Mouse (Mus musculus): ENCODE data around the gene Itsn1. TPM values are rescaled to one million over a fixed set of nuclear protein-coding genes. Genes with fewer than 3 reads are reported as not detected.

Itsn1 gene
- polyA plus RNA-seq, 1 experiment from 2014 or later: 48.3 TPM

DNA sequence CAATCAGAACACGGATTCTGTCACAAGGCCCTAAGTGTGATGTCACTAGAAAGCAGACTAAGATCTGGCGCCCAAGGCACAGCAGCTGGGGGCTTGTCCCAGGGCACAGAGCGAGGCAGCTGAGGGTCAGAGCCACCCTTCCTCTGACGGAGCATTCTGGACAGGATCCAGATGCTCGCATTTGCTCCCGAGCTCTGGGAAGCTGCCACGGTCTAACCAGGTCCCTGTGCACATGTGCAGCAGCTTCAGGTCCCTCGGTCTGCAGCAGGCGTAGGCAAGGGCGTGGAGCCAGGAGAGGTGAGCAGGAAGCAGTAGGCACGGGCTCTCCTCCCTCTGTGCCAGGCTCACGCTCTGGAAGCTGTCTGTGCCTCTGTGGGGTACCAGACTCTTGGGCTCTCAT is 160.8 kb downstream of the Itsn1 start:
- Histone ChIP-seq H3K9ac (no peak overlapping the region), H3K4me1 (replicated peaks) (peaks cover 9% of the 10 kb centered on the region), H3K4me3 (replicated peaks) (no peak overlapping the region), H3K27me3 (peaks cover 28% of the 10 kb centered on the region; the same call in 1 of the 2 replicates), H3K27ac (no peak overlapping the region), H3K4me2 (no peak overlapping the region), H3K9me3 (replicated peaks) (no peaks in the 10 kb centered on the region), H3K36me3 (no peaks in the 10 kb centered on the region)
- no peak for DNase-seq
- WGBS (ENCODE audit: insufficient replicate concordance): 70% methylated on average over 12 of the region's 12 CpGs
- ATAC-seq (ENCODE audit: low read depth): no peak

- Histone ChIP-seq H3K4me3 (replicated peaks) (no peak overlapping the region), H3K4me1 (replicated peaks) (no peaks in the 10 kb centered on the region), H3K27me3 (peaks cover 42% of the 10 kb centered on the region; the same call in 1 of the 2 replicates), H3K9ac (no peak overlapping the region), H3K9me3 (replicated peaks) (no peaks in the 10 kb centered on the region), H3K36me3 (no peaks in the 10 kb centered on the region), H3K27ac (no peak overlapping the region), H3K4me2 (no peak overlapping the region)
- DNase-seq (no peak), ATAC-seq (ENCODE audit: low read depth) (no peak)
- 69% methylated on average over 11 of the region's 11 CpGs for WGBS (ENCODE audit: insufficient replicate concordance)
Measured at GRCm38 (mm10) chr16:91891218-91891617, 162.1 kb downstream of the Itsn1 start.

DNA sequence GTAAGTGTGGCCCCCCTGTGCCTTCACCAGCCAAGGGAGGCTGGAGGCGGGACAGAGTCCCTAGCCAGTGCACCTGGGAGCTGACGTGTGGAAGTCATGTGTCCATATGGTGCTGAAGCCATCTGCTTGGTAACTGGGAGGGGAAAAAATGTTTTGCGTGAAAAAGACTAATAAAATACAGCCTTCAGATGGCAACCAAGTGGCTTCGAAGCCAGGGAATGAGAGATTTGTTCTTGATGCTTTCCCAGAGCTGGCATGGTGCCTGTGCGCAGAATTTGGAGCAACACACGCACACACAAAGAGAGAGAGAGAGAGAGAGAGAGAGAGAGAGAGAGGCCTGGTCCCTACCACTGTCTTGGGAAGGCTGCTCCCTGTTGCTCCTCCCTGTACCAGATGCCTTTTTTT is 167.3 kb downstream of the Itsn1 start:
- no peak for DNase-seq
- H3K36me3 ChIP-seq: no peaks in the 10 kb centered on the region
- H3K9ac ChIP-seq: no peak overlapping the region
- no peak overlapping the region for H3K4me3 ChIP-seq (replicated peaks)
- ATAC-seq (ENCODE audit: low read depth): no peak
- WGBS (ENCODE audit: insufficient replicate concordance): 70% methylated on average over 6 of the region's 6 CpGs
- no peaks in the 10 kb centered on the region for H3K4me1 ChIP-seq (replicated peaks)
- no peak overlapping the region for H3K27ac ChIP-seq
- H3K27me3 ChIP-seq: peaks cover 39% of the 10 kb centered on the region
- no peaks in the 10 kb centered on the region for H3K9me3 ChIP-seq (replicated peaks)
- no peak overlapping the region for H3K4me2 ChIP-seq

GRCm38 (mm10) chr16:91898850-91899848 is 170.1 kb downstream of the Itsn1 start:
- Histone ChIP-seq H3K36me3 (no peaks in the 10 kb centered on the region), H3K27ac (no peak overlapping the region), H3K4me2 (no peak overlapping the region), H3K9ac (no peak overlapping the region), H3K4me1 (replicated peaks) (no peaks in the 10 kb centered on the region), H3K27me3 (peaks cover 30% of the 10 kb centered on the region), H3K9me3 (replicated peaks) (0 out of 2 replicates have a peak, but pooled peaks cover 7% of the 10 kb centered on the region), H3K4me3 (replicated peaks) (no peak overlapping the region)
- DNase-seq (no peak), ATAC-seq (ENCODE audit: low read depth) (no peak)
- WGBS (ENCODE audit: insufficient replicate concordance): 55% methylated on average over 22 of the region's 22 CpGs

DNA sequence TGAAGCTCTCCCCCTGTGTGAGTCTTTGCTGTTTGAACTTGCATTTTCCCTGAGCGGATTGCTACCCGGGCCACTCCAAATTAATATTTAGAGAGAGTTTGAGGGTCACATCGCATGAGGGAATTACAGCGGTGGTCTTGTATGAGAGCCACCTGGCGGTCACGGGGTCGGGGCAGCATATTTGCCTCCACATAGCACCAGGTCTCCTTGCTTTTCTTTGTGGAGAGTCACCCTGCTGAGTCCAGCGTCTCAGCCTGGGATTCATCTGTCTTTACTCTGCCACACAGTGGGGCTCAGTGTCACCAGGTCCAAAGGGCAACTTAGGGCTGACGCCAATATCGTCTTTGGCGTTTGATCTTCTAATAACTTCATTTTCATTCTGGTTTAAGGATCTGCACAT is 171.2 kb downstream of the Itsn1 start:
- H3K27ac ChIP-seq: no peak overlapping the region
- no peaks in the 10 kb centered on the region for H3K4me1 ChIP-seq (replicated peaks)
- H3K36me3 ChIP-seq: no peaks in the 10 kb centered on the region
- ATAC-seq (ENCODE audit: low read depth) (no peak), DNase-seq (no peak)
- H3K4me3 ChIP-seq (replicated peaks): no peak overlapping the region
- H3K9me3 ChIP-seq (replicated peaks): 0 out of 2 replicates have a peak, but pooled peaks cover 7% of the 10 kb centered on the region
- H3K9ac ChIP-seq: no peak overlapping the region
- no peak overlapping the region for H3K4me2 ChIP-seq
- WGBS (ENCODE audit: insufficient replicate concordance): 61% methylated on average over 11 of the region's 11 CpGs
- H3K27me3 ChIP-seq: peaks cover 19% of the 10 kb centered on the region

DNA sequence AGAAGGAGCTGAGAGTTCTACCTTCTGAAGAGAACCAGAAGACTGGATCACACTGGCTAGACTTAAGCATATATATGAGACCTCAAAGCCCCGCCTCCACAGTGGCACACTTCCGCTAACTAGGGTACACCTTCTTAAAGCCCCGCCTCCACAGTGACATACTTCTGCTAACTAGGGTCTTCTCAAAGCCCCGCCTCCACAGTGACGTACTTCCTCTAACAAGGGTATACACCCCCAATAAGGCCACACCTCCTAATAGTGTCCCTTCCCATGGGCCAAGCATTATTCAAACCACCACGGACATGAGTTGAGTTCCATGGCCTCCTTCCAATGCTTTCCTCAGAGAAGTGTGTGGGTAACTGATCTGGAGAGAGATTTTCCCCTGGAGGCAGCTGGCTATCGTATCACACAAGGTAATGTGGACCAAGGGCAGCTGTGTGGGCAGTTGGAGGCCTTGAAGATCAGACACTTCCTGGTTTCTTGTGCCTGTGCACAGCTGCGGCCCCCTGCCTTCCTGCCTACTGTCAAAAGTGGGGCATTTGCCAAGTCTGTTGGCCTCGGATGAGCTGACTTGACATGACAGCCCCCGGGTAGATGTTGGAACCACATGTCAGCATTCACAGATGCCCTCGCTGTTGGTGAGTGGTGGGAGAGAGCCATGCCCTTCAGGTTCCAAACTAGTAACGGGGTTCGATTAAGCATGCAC is 174.9 kb downstream of the Itsn1 start:
- H3K4me2 ChIP-seq: no peak overlapping the region
- H3K36me3 ChIP-seq: no peaks in the 10 kb centered on the region
- no peak overlapping the region for H3K9ac ChIP-seq
- H3K27ac ChIP-seq: no peak overlapping the region
- H3K27me3 ChIP-seq: peaks cover 10% of the 10 kb centered on the region
- H3K4me1 ChIP-seq (replicated peaks): no peaks in the 10 kb centered on the region
- no peak overlapping the region for H3K4me3 ChIP-seq (replicated peaks)
- H3K9me3 ChIP-seq (replicated peaks): peaks cover 7% of the 10 kb centered on the region; the same call in 1 of the 2 replicates
- ATAC-seq (ENCODE audit: low read depth) (no peak), DNase-seq (no peak)
- WGBS (ENCODE audit: insufficient replicate concordance): 81% methylated on average over 13 of the region's 13 CpGs

DNA sequence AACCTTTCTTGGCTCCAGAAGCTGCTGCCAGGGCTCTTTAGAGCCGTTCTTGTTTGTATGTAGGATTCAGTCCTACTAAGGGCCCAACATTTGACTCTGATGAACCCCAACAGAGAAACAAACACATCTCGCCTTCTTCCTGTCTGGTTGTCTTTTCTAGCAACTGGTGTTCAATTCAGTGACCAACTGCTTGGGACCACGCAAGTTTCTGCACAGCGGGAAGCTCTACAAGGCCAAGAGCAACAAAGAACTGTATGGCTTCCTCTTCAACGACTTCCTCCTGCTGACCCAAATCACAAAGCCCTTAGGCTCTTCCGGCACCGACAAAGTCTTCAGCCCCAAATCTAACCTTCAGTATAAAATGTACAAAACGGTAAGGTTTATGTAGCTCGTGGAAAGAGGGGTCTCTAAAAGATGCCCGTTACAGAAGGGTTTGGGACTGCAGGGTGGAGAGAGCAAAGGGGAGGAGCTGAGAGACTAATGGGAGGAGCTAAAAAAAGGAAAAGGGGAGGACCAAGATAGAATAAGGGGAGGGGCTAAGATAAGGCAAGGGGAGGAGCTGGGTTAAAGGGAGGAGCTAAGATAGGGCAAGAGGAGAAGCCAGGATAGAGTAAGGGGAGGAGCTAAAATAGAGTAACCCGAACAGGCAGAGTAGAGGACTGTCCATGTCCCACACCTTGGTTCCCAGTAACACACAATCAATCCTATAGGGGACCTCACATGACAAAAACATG is 176.2 kb downstream of the Itsn1 start:
- Histone ChIP-seq H3K4me3 (replicated peaks) (no peak overlapping the region), H3K36me3 (no peaks in the 10 kb centered on the region), H3K27me3 (0 out of 2 replicates have a peak, but pooled peaks cover 10% of the 10 kb centered on the region), H3K4me1 (replicated peaks) (no peaks in the 10 kb centered on the region), H3K4me2 (no peak overlapping the region), H3K9me3 (replicated peaks) (peaks cover 7% of the 10 kb centered on the region; the same call in 1 of the 2 replicates), H3K27ac (no peak overlapping the region), H3K9ac (no peak overlapping the region)
- no peak for ATAC-seq (ENCODE audit: low read depth)
- no peak for DNase-seq
- WGBS (ENCODE audit: insufficient replicate concordance): 62% methylated on average over 11 of the region's 11 CpGs

DNA sequence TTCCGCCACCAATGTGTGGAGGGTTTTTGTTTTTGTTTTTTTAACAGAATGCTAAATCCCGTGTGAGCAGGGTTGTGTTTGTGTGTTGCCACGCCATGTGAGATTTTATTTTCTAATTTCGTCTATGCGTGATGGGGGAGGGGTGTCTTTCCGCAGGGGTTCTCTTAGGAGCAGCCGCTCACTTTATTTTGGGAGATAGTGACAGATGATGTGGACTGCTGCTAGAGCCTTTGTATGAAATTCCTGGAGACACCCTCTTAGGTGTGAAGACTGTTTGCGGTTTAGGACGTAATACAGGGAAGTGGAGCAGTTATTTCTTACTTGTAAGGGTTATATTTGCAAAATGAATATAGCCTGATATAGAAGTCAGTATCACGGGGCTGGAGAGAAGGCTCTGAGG is 176.9 kb downstream of the Itsn1 start:
- ATAC-seq (ENCODE audit: low read depth) (no peak), DNase-seq (no peak)
- Histone ChIP-seq H3K4me3 (replicated peaks) (no peak overlapping the region), H3K9me3 (replicated peaks) (peaks cover 7% of the 10 kb centered on the region; the same call in 1 of the 2 replicates), H3K27me3 (0 out of 2 replicates have a peak, but pooled peaks cover 10% of the 10 kb centered on the region), H3K4me1 (replicated peaks) (no peaks in the 10 kb centered on the region), H3K9ac (no peak overlapping the region), H3K4me2 (no peak overlapping the region), H3K36me3 (no peaks in the 10 kb centered on the region), H3K27ac (no peak overlapping the region)
- 72% methylated on average over 10 of the region's 10 CpGs for WGBS (ENCODE audit: insufficient replicate concordance)

DNA sequence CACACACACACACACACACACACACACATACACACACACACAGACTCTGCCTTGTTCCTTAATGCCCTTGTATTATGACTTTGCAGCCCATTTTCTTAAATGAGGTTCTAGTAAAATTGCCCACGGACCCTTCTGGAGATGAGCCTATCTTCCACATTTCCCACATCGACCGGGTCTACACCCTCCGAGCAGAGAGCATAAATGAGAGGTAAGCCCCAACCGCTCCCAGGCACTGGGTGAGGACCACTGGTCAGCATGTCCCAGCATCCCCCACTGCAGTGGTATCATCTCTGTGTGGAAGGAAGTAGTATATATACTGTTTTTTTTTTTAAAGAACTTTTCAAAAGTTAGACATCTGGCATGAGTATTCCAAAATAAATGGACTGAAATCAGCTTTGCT is 177.6 kb downstream of the Itsn1 start:
- WGBS (ENCODE audit: insufficient replicate concordance): 73% methylated on average over 5 of the region's 5 CpGs
- H3K27ac ChIP-seq: no peak overlapping the region
- no peak overlapping the region for H3K4me3 ChIP-seq (replicated peaks)
- ATAC-seq (ENCODE audit: low read depth) (no peak), DNase-seq (no peak)
- peaks cover 7% of the 10 kb centered on the region; the same call in 1 of the 2 replicates for H3K9me3 ChIP-seq (replicated peaks)
- H3K9ac ChIP-seq: no peak overlapping the region
- no peaks in the 10 kb centered on the region for H3K4me1 ChIP-seq (replicated peaks)
- no peaks in the 10 kb centered on the region for H3K36me3 ChIP-seq
- H3K4me2 ChIP-seq: no peak overlapping the region
- 0 out of 2 replicates have a peak, but pooled peaks cover 10% of the 10 kb centered on the region for H3K27me3 ChIP-seq

GRCm38 (mm10) chr16:91907158-91907557 is 178.1 kb downstream of the Itsn1 start:
- no peaks in the 10 kb centered on the region for H3K4me1 ChIP-seq (replicated peaks)
- WGBS (ENCODE audit: insufficient replicate concordance): 64% methylated on average over 11 of the region's 11 CpGs
- ATAC-seq (ENCODE audit: low read depth): no peak
- H3K9me3 ChIP-seq (replicated peaks): peaks cover 7% of the 10 kb centered on the region; the same call in 1 of the 2 replicates
- no peaks in the 10 kb centered on the region for H3K36me3 ChIP-seq
- H3K4me2 ChIP-seq: no peak overlapping the region
- no peak for DNase-seq
- no peak overlapping the region for H3K27ac ChIP-seq
- no peak overlapping the region for H3K9ac ChIP-seq
- H3K4me3 ChIP-seq (replicated peaks): no peak overlapping the region
- H3K27me3 ChIP-seq: 0 out of 2 replicates have a peak, but pooled peaks cover 10% of the 10 kb centered on the region
